Mouse (Mus musculus): Measurements from ENCODE around the gene Rmi1.
A peak's percentile ranks its signal among the peaks of the same experiment; 100 is the strongest.
"Not testable (repeated sequence)": the region's sequence is repeated elsewhere in the genome, so short reads cannot be mapped to it uniquely, and the experiment has no call there.

The Rmi1 gene

DNA sequence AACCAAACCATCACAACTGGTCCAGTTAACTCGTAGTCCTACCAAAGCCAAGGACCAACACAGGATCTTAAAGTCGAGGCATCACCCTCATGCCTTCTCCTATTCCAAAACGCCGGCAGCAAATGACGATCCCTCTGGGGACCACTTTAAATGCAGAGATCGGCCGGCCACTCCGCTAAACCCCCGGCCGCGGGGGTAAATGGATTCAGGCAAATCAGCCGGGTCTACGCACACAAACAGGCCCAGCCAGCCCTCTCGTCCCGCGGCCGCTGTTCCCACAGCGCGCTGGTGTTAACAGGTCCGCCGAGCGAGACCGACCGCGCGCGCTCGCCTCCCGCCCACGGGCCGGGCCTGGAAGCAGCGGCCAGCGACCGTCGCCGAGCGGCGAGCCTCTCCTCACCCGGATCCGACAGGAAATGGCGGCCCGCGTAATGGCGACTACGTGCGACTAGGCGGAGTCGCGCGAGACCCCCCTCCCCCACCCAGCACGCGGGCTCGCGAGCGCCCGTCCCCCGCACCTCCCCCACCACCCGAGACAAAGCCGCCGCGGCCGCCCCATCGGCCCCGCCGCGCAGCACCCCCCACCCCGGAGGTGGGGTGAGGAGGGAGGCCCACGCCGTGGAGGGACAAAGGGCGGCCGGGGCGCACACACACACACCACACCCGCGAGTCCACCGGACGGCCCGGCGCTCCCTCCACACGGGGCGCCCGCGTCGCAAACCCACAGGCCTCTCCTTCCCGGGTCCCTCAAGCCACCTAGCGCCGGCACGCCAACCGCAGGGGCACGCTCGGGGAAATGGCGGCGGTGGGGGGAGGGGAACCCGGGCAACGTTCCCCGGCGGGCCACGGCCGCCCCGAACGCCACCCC, 679 bp upstream of the Rmi1 start:
- DNase-seq (ENCODE audit: low read depth) = no peak

DNA sequence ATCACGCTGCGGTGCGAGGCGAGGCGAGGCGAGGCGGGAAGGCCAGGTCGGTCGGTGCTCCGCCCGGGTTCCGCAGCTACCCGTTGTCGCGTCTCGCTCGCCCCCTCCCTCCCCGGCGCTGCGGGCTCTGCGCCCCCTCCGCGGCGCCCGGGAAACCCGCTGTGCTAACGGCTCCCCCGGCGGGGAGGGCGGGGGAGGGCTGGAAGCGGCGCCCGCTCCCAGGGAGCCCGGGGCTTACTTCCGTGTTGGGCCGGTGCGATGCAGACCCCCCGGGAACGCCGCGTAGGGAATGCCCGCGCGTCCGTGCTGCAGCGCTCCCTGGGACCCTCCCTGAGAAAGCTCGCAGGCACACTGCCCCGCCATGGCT, 679 bp downstream of the Rmi1 start:
- DNase-seq (ENCODE audit: low read depth) = no peak

DNA sequence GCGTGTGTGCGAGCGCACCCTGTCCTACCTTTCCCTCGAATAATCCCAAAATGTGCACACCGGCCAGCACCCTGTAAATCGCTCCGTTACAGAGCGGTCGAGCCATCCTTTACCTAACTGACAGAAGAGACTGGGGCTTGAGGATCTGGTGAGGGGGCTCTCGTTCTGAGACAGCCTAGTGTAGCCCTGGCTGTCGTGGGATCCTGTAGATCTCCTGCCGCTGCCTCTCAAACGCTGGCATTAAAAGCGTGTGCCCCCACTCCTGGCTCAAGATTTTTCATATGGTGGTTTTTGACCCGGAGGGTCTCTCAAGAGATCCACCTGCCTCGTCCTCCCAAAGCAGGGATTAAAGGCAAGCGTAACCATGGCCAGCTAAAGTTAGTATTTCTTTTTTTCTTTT, 1.2 kb downstream of the Rmi1 start, which contains the start of gene Hnrnpk:
Hnrnpk (minus strand) TSS at position 101 of the 400 bp plus-strand sequence.
- not testable (repeated sequence) for DNase-seq (ENCODE audit: low read depth)

DNA sequence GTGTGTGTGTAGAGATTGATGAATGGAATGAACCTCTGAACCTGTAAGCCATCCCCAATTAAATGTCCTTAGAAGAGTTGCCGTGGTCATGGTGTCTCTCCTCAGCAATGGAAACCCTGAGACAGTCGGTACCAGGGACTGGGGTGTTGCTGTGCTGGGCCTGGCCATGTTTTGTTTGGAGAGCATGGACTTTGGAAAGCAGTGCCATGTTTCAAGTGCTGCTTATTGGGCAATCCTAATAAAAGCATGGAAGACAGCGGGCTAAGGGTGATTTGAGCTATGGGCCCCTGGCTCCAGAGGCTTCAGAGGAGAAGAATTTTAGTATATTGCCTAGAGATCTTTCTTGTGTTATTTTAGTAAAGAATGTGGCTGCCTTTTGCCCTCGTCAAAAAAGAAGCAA, 9.0 kb downstream of the Rmi1 start:
- DNase-seq (ENCODE audit: low read depth) = no peak

DNA sequence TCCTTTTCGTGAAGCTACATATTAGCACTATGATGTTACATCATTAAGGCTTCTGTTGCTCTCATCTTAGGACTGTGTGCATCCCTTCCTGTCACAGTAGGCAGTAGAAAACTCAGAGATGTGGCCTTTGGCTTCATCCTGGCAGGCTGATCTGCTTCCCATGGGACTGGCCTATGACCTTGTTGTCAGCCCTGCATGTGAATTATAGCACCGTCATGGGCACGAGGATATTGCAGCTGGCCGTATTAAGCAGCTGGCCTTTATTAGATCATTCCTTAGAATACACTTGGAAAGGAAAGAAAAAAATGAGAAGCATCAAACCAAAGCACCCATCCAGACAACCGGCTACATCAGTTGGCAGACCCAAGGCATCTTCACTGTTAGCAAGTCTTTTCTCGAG, 13.3 kb downstream of the Rmi1 start:
- DNase-seq (ENCODE audit: low read depth) = no peak

DNA sequence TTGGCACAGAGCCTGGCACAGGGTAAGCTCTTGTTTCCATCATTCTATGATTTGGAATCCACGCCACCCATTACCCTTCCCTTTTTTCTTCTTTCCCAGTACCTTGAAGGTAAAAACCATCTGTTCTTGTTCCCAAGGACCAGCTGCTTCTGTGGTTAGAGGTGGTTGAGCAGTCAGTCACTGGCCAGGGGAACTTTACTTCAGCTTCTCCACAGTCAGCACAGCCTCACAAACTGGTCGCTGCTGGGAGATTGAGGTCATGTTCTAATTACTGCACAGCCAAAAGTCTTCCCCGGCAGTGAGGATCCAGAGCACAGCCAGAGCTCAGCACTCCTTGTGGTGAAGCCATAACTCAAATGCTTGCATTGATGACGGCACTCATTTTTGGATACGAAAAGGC, 13.8 kb downstream of the Rmi1 start:
- DNase-seq (ENCODE audit: low read depth) = no peak

DNA sequence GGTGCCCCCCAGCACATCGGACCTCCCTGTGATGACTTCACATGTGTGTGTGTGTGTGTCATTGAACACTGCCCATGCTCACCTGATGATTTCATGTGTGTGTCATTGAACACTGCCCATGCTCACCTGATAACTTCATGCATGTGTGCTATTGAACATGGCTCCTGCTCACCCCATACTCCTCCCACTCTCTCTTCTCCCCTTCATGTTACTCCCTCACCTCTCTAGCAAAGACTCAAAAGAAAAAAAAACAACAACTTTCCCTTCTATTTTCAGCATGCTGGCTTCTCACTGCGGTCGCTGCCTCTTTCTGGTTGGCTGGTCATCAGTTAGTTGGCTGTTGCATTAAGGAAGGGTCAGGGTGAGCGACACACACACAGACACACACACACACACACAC, 16.6 kb downstream of the Rmi1 start:
- no peak for DNase-seq (ENCODE audit: low read depth)

DNA sequence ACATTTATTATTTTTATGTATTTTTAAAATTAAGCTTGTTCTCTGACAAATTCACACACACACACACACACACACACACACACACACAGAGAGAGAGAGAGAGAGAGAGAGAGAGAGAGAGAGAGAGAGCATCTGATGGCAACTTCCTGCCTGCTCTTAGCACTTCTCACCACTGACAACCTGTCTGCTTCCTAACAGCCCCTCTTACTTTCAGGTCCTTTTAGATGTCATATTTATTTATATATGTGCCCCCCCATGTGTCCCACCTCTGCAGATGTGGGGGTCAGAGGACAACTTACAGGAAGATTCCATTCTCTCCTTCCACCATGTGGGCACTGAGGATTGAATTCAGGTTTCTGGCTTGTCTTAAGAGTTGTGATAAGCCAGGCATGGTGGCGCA, 17.2 kb downstream of the Rmi1 start:
- DNase-seq (ENCODE audit: low read depth) = no peak

DNA sequence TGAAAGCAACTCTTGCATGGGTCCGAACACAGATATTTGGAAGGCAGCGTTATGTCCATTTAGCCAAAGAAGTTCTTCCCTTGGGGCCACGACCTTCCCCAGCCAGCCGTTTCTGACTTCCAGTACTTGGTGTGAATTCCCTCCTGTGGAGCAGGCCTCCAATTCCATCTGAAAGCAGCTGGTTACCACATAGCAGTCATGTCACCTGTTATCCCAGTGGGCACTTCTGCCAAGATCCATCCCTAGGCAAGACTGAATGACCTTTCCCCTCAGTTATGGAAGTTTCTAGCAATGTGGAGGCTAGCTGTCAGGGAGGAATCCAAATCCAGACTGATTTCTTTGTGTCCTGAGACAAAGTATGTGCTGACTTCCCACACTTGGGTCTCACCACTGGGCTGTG, 19.0 kb downstream of the Rmi1 start:
- no peak for DNase-seq (ENCODE audit: low read depth)

DNA sequence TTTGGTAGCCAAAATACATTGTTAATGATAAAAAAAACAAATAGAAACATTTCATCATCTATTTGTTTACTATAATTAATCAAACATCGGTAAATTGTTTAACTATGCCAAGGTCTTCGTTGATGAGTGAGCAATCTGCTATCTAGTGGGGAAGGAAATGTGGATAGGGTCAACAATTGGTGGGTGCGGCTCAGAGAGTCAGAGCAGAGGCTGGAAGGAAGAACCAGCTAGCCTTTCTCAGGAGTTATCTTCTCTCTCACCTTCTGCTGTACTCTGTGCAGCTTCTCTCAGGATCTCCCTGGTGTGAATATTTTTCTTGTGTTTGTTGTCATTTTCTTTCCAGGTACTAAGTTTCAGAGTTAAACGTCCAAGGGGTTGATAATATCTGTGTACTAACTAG, 20.2 kb downstream of the Rmi1 start:
- DNase-seq (ENCODE audit: low read depth) = no peak

DNA sequence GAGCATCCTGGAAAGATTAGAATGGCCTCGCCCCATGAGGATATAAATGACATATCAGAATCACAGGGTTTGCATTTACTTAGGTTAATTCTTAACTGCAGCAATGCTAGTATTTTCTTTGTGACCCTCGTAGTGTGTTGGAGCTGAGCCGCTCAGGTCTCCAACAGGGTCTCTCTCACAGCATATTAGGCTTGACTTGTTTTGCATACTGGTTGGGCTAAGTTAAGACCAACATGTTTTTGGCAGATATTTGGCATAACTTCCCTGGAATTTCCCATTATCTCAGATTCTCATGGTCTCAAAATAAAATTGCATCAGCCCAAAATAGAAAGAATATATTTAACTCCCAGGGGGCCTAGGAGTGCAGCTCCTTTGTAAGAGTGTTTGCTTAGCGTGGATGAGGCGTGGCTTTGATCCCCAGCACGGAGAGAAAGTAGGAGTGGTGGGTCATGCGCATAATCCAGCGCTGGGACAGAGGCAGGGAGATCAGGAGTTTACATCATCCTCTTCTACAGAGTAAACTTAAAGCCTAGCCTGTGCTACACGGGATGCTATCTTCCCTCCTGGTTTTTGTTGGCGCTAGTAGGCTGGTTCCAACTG, 21.1 kb downstream of the Rmi1 start:
- DNase-seq (ENCODE audit: low read depth) = no peak

DNA sequence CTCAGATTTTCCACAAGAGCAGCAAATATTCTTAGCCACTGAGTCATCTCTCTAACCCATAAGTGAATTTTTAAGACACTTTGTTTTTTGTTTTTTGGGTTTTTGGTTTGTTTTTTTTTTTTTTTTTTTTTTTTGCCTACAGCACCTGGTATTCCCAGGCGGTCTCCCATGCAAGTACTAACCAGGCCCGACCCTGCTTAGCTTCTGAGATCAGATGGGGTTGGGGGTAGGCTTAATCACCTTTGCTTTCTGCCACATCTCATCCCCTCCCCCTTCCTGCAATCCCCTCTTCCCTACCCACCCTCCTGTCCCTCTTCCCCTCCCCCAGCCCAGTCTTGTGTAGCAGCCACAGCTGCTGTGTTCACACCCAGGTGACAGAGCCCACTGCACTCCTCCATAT, 37.7 kb downstream of the Rmi1 start:
- no peak for DNase-seq (ENCODE audit: low read depth)

DNA sequence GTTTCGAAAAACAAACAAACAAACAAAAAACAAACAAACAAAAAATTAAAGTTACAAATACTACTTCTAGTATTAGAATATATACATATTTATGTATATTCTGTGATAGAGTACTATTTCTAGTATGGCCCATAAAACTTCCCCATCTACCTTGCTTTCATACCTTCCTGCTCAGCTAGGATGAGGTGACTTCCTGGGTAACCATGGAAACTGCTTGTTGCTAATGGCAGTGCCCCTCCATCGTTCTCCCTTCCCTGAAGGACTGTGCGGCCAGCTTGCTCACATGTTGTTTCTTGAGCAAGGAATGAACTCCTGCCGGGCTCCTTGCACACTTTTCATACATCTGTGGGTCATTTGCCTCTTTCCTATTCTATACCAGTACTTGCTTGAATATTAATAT, 41.3 kb downstream of the Rmi1 start:
- no peak for DNase-seq (ENCODE audit: low read depth)

DNA sequence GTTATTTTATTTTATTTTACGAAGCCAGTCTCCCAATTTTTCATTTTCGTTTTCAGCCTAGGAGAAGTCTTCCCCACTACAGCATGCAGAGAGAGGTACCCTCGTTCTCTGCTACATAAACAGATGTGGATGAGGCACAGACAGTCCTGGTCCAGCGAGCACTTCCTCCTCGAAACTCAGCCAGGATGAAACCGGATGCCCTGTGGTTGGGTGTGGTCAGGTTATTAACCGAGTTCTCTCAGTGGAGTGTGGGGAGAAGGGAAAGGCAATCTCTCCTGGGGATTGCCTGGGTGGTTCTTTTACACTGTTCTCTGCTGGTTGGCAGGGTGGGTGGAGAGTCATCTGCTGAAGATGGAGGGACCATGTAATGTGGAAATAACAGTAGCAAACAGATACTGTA, 41.7 kb downstream of the Rmi1 start:
- DNase-seq (ENCODE audit: low read depth) = peak; percentile 50

DNA sequence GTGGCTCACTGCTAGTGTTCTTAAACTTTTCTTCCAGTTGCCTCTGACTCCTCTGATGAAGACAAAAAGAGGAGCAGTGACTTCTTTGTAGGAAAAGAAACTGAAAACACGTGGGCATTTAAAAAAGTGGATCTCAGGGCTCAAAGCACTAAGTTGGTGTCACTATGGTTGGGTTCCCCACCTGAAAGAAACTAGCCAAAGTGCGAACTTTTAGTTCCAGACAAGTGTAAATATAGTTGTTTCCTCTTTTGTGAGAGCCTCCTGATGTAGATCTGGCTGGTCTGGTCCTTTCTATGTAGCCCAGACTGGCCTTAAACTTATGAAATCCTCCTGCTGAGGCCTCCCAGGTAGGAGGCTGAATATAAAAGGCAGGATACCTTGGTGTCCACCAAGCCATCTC, 44.5 kb downstream of the Rmi1 start:
- no peak for DNase-seq (ENCODE audit: low read depth)

DNA sequence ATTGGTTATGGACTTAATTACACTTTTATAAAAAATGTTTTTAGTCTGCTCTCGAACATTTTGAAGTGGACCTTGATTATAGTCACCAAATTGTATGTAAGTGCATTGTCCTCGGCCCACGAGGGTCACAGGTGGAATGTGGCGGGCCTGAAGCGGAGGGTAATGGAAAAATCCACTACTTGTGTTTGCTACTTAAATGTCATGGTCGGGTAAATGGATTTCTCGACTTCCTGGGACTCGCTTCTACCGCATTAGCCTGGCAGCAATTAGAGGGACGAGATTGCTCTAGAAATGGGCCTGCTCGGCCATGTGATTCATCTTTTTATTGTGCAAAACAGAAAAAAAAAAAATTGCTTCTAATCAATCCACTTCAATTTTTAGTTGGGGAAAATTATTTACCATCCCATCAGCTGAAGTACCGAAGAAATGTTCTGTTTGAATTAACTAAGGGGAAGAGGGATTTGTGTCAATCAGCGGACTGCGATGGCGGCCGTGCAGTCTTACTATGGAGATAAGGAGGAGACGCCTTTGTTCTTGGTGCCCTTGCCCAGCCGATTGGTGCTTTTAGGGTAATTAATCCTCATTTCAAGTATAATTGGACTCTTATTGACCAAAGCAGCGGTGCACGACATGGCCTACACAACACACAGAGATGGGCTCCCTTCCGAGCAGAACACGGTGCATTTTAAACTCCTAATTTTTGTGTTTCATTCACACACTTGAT, 48.6 kb downstream of the Rmi1 start:
- DNase-seq (ENCODE audit: low read depth) = no peak

DNA sequence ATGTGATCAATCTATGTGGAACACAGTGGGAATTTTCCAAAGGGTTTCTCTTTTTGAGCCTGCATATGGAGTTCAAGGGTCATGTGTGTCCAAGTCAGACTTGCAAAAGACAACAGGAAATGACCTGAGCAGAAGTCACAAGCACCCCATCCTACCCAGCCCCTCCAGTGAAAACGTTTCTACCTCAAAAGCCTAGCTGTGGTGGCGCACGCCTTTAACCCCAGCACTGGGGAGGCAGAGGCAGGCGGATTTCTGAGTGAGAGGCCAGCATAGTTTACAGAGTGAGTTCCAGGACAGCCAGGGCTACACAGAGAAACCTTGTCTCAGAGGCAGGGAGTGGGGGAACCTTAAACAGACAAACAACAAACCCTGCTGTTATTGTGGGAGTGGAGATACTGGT, 50.2 kb downstream of the Rmi1 start:
- DNase-seq (ENCODE audit: low read depth) = no peak

DNA sequence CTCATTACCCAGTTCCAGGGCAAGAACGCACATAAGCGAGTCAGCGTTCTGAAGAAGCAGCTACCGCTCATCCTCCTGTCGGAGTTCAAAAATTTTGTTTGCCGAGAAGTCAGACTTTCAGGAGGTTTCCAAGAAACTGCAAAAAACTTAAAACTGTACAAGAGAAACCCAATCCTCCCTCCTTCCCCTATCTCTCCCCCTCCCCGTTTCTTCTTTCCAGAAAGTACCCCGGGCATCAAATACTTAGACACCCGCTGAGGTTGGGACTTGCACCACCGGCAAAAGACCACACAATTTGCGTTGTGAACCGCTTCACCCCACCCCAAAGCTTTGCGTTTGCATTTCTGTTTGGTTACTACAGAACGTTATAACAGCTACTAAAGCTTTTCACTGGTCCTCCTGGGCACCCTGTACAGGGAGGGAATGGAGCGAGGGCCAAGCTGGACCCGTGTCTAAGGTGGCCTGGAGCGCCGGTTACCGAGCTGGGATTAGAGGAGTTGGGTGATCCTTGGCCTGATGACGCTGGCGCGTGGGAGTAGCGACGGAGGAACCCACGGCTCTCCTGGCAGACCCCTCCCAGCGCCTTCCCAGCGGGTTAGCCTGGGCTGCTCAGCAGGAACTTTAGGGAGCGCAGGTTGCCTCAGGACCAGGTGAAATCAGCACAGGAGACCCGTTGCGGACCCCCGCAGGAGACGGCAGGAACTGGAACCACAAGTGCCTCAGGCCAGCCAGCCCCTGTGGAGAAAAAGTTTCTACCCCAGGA, 50.8 kb downstream of the Rmi1 start:
- no peak for DNase-seq (ENCODE audit: low read depth)

DNA sequence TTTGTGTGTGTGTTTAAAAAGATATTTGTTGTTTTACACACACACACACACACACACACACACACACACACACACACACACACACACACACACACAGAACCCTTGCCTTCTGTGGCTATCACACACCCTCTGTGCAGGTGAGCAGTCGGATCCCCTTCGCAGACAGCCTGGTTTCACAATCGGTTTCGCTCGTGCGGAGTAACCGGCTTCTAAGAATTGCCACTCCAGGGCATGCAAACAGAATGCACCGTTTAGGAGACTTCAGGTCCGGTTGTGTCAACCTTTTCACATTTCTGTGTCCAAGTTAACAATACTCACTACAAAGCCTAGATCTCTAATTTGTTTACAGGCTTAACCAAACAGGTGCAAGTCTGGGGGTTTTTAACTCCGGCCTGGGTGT, 51.5 kb downstream of the Rmi1 start:
- no peak for DNase-seq (ENCODE audit: low read depth)

DNA sequence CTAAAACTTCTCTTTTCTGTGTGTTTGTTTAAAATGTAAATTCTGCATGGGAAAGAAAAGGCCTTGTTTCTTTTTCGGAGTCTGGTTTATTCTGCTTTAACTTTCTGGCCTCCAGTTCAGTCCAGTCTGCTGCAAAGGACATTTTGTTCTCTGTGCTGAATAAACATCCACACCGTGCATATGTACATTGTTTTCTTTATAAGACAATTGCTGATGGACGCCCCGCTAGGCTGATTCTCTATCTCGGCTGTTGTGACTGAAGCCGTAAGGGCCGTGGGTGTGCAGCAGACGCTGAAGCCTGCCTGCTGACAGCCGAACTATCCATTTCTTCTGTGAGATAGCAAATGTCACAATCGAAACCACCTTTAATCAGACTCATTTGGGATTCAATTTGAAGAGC, 54.5 kb downstream of the Rmi1 start:
- no peak for DNase-seq (ENCODE audit: low read depth)

DNA sequence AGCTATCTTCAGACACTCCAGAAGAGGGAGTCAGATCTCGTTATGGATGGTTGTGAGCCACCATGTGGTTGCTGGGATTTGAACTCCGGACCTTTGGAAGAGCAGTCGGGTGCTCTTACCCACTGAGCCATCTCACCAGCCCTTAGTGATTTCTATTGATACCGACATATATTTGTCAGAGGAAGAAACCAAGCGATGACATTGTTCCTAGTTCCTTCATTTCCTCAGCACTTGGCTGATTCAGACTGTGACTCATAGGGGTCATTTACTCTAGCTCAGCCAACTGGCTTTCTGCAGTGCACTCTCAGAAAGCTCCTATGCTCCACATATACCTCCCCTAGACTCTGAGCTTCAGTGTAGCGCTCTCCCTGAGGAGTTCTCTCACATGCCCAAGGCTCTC, 56.8 kb downstream of the Rmi1 start:
- DNase-seq (ENCODE audit: low read depth) = not testable (repeated sequence)
